ENCODE assay signal across 25 mouse cellular contexts in genomic region chr9:46899283-46899682, GRCm38 (mm10).
"Had no signal": no experiment of that assay in that cellular context is flagged by ENCODE, and none has a peak within 500 bp of the region (broad histone marks: within the 10 kb centered on the region; RNA-seq: fewer than 3 reads in every experiment).

No protein-coding gene starts in this region.

- H3K9me3 ChIP-seq: heart, embryonic 13.5 days; heart, embryonic 15.5 days; hindbrain, embryonic 10.5 days; intestine, embryonic 15.5 days; kidney, embryonic 15.5 days; limb, embryonic 10.5 days; limb, embryonic 12.5 days; liver, embryonic 12.5 days had no signal

- H3K27ac ChIP-seq: gastrocnemius, adult 2 months; heart, embryonic 13.5 days; heart, embryonic 15.5 days; hindbrain, embryonic 10.5 days; hindbrain, embryonic 12.5 days; hindbrain, embryonic 14.5 days; intestine, embryonic 15.5 days; kidney, embryonic 15.5 days; kidney, postnatal 0 days; limb, embryonic 10.5 days; limb, embryonic 12.5 days; liver, embryonic 12.5 days; liver, embryonic 14.5 days had no signal

- H3K4me3 ChIP-seq: gastrocnemius, adult 2 months; heart, embryonic 13.5 days; heart, embryonic 15.5 days; hindbrain, embryonic 10.5 days; hindbrain, embryonic 12.5 days; intestine, embryonic 15.5 days; kidney, embryonic 15.5 days; limb, embryonic 10.5 days; limb, embryonic 12.5 days; liver, embryonic 12.5 days had no signal

- H3K36me3 ChIP-seq: heart, embryonic 13.5 days; heart, embryonic 15.5 days; hindbrain, embryonic 10.5 days; hindbrain, embryonic 12.5 days; intestine, embryonic 15.5 days; kidney, embryonic 15.5 days; limb, embryonic 10.5 days; limb, embryonic 12.5 days; liver, embryonic 12.5 days had no signal

- H3K27me3 ChIP-seq: heart, embryonic 15.5 days; hindbrain, embryonic 12.5 days; intestine, embryonic 15.5 days; kidney, embryonic 15.5 days; limb, embryonic 12.5 days; liver, embryonic 12.5 days had no signal

- DNase-seq: gastrocnemius, adult 2 months; gastrocnemius, postnatal 10 days; gastrocnemius, postnatal 25 days; heart, postnatal 4 days; kidney, adult 2 months; kidney, adult 9 months; kidney, postnatal 25 days; kidney, postnatal 4 days; liver had no signal

- H3K4me1 ChIP-seq: hindbrain, embryonic 12.5 days; intestine, embryonic 15.5 days; limb, embryonic 12.5 days; liver, embryonic 12.5 days had no signal

- ATAC-seq: hindbrain, embryonic 16.5 days; inflammation-experienced regulatory T-cells, adult 6 months; intestine, embryonic 15.5 days; intestine, postnatal 0 days; liver, embryonic 12.5 days had no signal

- H3K9ac ChIP-seq: heart, embryonic 13.5 days; heart, embryonic 15.5 days; hindbrain, embryonic 12.5 days; hindbrain, embryonic 14.5 days; intestine, embryonic 15.5 days; kidney, embryonic 15.5 days; limb, embryonic 12.5 days; liver, embryonic 12.5 days; liver, embryonic 14.5 days had no signal

- H3K4me2 ChIP-seq: heart, embryonic 11.5 days; heart, embryonic 13.5 days; heart, embryonic 15.5 days; hindbrain, embryonic 12.5 days; hindbrain, embryonic 14.5 days; intestine, embryonic 15.5 days; kidney, embryonic 15.5 days; limb, embryonic 12.5 days; liver, embryonic 12.5 days had no signal
